Mouse (Mus musculus) intestine, postnatal 0 days (tissue): ENCODE data around the gene Plekhg1. TPM values are rescaled to one million over a fixed set of nuclear protein-coding genes. Genes with fewer than 3 reads are reported as not detected.

ENCODE experiments used
- ATAC-seq: fragments of 200-750 bp; cut with Nextera tagmentation; 2 replicates; pipeline ENCODE4 v1.8.0; 2017; ENCODE audit warnings: mild to moderate bottlenecking, moderate TSS enrichment, moderate library complexity
- H3K27ac ChIP-seq: fragments of 300-500 bp; sonication (generic); 2 replicates; pipeline ENCODE4 v1.5.1; 2014; ENCODE audit warnings: mild to moderate bottlenecking, low read depth, low read length, moderate library complexity
- H3K27me3 ChIP-seq: fragments of 300-500 bp; sonication (generic); replicated peaks from 2 replicates; pipeline ENCODE4 v1.6.1; 2014; ENCODE audit warnings: low read length, mixed read lengths; ENCODE audit not compliant: control insufficient read depth, insufficient read depth
- H3K36me3 ChIP-seq: fragments of 300-500 bp; sonication (generic); 2 replicates; pipeline ENCODE4 v1.6.1; 2014; ENCODE audit warnings: mild to moderate bottlenecking, moderate library complexity; ENCODE audit not compliant: control insufficient read depth, insufficient read depth
- H3K4me1 ChIP-seq: fragments of 300-500 bp; sonication (generic); replicated peaks from 2 replicates; pipeline ENCODE4 v1.6.1; 2014; ENCODE audit warnings: antibody characterized with exemption, low read length, mixed read lengths; ENCODE audit not compliant: control insufficient read depth, insufficient read depth
- H3K4me2 ChIP-seq: fragments of 300-500 bp; sonication (generic); replicated peaks from 2 replicates; pipeline ENCODE4 v1.6.1; 2014; ENCODE audit warnings: low read depth, mild to moderate bottlenecking, moderate library complexity
- H3K4me3 ChIP-seq: fragments of 300-500 bp; sonication (generic); 2 replicates; pipeline ENCODE4 v1.5.1; 2014; ENCODE audit warnings: low read depth, low read length
- H3K9ac ChIP-seq: fragments of 300-500 bp; sonication (generic); 2 replicates; pipeline ENCODE4 v1.6.1; 2014; ENCODE audit warnings: mild to moderate bottlenecking, low read depth, low read length
- H3K9me3 ChIP-seq: fragments of 300-500 bp; sonication (generic); 2 replicates; pipeline ENCODE4 v1.6.1; 2016; ENCODE audit warnings: mixed run types; ENCODE audit not compliant: control insufficient read depth
- CTCF ChIP-seq: sonication (generic); IDR thresholded peaks from 2 replicates; pipeline ENCODE4 v1.5.1; 2016; ENCODE audit warnings: low read depth, mild to moderate bottlenecking, control low read depth, antibody characterized with exemption, moderate library complexity
- WGBS: fragments of 180-500 bp; shearing (Covaris S2); extraction: QIAGEN DNeasy Blood & Tissue Kit; methylation state at CpG from one replicate; pipeline ENCODE4 v1.1.7; 2014; 5-methylcytosine and 5-hydroxymethylcytosine counted together
- polyA plus RNA-seq: library from polyadenylated mRNA; unstranded; fragments of >200 nt; fragmentation: Nextera tagmentation; extraction: Ambion mirVana; gene quantifications from 2 replicates; pipeline ENCODE4 v1.2.1, GENCODE M21; 2015

Plekhg1 gene
- polyA plus RNA-seq, 1 experiment from 2014 or later, result 2.1 TPM

DNA sequence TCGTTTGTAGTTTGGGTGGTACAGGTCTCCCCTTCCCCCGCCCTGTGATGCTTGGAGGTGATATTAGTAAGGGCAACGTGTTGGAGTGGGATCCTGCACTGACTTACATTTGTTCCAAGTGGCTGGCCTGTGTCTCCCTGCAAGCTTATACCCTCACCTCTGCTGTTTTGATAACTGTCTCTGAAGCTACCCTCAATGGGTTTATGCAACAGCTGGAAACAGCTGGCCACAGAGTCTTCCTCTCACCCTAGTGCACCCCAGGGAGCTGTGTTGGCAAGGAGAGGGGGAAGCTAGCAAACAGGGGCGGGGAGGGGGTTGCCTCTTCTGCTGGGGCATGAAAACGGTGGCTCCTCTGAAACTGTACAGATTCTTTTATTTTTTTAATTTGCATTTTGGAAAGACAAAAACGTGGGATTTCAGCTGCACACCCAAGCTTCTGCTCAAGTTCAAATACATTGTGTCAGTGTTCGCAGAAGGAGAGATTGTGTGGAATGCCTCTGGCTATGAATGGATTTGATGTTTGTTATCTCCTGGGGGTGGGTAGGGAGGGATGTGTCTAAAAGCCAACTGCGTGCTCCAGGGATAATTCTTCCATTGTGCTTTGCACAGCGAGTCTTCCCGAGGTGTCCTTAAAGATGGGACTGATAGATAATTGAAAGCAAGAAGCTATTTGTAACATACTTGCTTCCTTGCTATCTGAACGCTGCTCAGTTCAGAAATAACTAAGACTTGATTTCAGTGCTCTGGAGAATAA is 119.0 kb downstream of the Plekhg1 start:
- Histone ChIP-seq H3K27me3 (no peaks in the 10 kb centered on the region), H3K4me2 (no peak overlapping the region), H3K9ac (no peak overlapping the region), H3K4me3 (no peak overlapping the region), H3K9me3 (no peaks in the 10 kb centered on the region), H3K27ac (no peak overlapping the region), H3K4me1 (no peaks in the 10 kb centered on the region), H3K36me3 (no peaks in the 10 kb centered on the region)
- TF ChIP-seq CTCF, result no peak
- WGBS, result 47% methylated on average over 11 of the region's 11 CpGs
- ATAC-seq, result no peak

GRCm38 (mm10) chr10:3863411-3864195 is 123.4 kb downstream of the Plekhg1 start:
- no peak overlapping the region; the same call in 1 of the 2 replicates for H3K4me2 ChIP-seq
- WGBS, result 18% methylated on average over 12 of the region's 12 CpGs
- H3K27me3 ChIP-seq, result no peaks in the 10 kb centered on the region
- no peaks in the 10 kb centered on the region for H3K36me3 ChIP-seq
- no peaks in the 10 kb centered on the region for H3K4me1 ChIP-seq
- no peak overlapping the region for H3K9ac ChIP-seq
- no peak for TF ChIP-seq CTCF
- 0 out of 2 replicates have a peak, but pooled peaks cover 3% of the 10 kb centered on the region for H3K9me3 ChIP-seq
- H3K27ac ChIP-seq, result no peak overlapping the region
- H3K4me3 ChIP-seq, result no peak overlapping the region
- peak; percentile 36 for ATAC-seq

- no peak for TF ChIP-seq CTCF
- Histone ChIP-seq H3K9ac (no peak overlapping the region), H3K4me2 (no peak overlapping the region; the same call in 1 of the 2 replicates), H3K36me3 (no peaks in the 10 kb centered on the region), H3K27me3 (no peaks in the 10 kb centered on the region), H3K4me1 (no peaks in the 10 kb centered on the region), H3K27ac (no peak overlapping the region), H3K4me3 (no peak overlapping the region), H3K9me3 (0 out of 2 replicates have a peak, but pooled peaks cover 3% of the 10 kb centered on the region)
- no peak for ATAC-seq
- 46% methylated on average over 6 of the region's 6 CpGs for WGBS
Measured at GRCm38 (mm10) chr10:3864196-3864540, 124.0 kb downstream of the Plekhg1 start.

GRCm38 (mm10) chr10:3867298-3867697 is 127.1 kb downstream of the Plekhg1 start:
- H3K36me3 ChIP-seq, result no peaks in the 10 kb centered on the region
- no peak for ATAC-seq
- no peaks in the 10 kb centered on the region for H3K4me1 ChIP-seq
- no peak overlapping the region for H3K9ac ChIP-seq
- H3K27me3 ChIP-seq, result no peaks in the 10 kb centered on the region
- no peak for TF ChIP-seq CTCF
- H3K4me3 ChIP-seq, result no peak overlapping the region
- H3K9me3 ChIP-seq, result 0 out of 2 replicates have a peak, but pooled peaks cover 3% of the 10 kb centered on the region
- no peak overlapping the region for H3K27ac ChIP-seq
- no peak overlapping the region for H3K4me2 ChIP-seq

GRCm38 (mm10) chr10:3870828-3871227 is 130.7 kb downstream of the Plekhg1 start:
- Histone ChIP-seq H3K9ac (no peak overlapping the region), H3K27me3 (no peaks in the 10 kb centered on the region), H3K4me2 (no peak overlapping the region), H3K9me3 (0 out of 2 replicates have a peak, but pooled peaks cover 3% of the 10 kb centered on the region), H3K4me3 (no peak overlapping the region), H3K27ac (no peak overlapping the region), H3K4me1 (no peaks in the 10 kb centered on the region), H3K36me3 (no peaks in the 10 kb centered on the region)
- TF ChIP-seq CTCF, result no peak
- 70% methylated on average over 5 of the region's 5 CpGs for WGBS
- no peak for ATAC-seq

DNA sequence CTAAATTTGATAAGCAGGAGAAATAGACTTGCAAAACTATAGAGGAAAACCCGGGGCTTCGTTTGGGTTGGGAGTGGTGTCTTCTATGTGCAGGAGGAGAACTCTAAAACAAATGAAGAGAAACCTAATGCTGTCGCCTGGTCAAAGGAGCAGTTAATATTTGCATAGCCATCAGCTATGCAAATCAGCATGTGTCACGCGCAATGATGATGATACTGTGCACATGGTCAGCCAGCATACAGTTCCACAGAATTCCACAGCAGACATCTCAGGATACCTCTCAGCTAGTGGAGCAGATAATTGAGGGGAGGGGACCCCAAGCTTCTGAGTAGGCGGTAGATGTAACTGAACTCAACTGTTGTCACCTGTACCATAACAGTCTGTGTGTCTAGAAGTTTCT is 133.3 kb downstream of the Plekhg1 start:
- Histone ChIP-seq H3K4me3 (no peak overlapping the region), H3K4me1 (no peaks in the 10 kb centered on the region), H3K27me3 (no peaks in the 10 kb centered on the region), H3K4me2 (no peak overlapping the region), H3K9ac (no peak overlapping the region), H3K9me3 (no peaks in the 10 kb centered on the region), H3K27ac (no peak overlapping the region), H3K36me3 (no peaks in the 10 kb centered on the region)
- ATAC-seq, result no peak
- 95% methylated on average over 6 of the region's 6 CpGs for WGBS
- TF ChIP-seq CTCF, result no peak
